Mouse (Mus musculus): ENCODE data around the gene Scg3. TPM values are rescaled to one million over a fixed set of nuclear protein-coding genes. Genes with fewer than 3 reads are reported as not detected.

Gene Scg3
- polyA plus RNA-seq, 1 experiment from 2014 or later = 9.7 TPM

GRCm38 (mm10) chr9:75599191-75599841, 84.5 kb downstream of the Scg3 start:
- 38% methylated on average over 5 of the region's 5 CpGs for WGBS
- Histone ChIP-seq H3K4me1 (0 out of 2 replicates have a peak, but pooled peaks cover 5% of the 10 kb centered on the region), H3K4me2 (no peak overlapping the region), H3K9ac (no peak overlapping the region), H3K9me3 (no peaks in the 10 kb centered on the region), H3K27ac (no peak overlapping the region), H3K4me3 (replicated peaks) (no peak overlapping the region), H3K36me3 (no peaks in the 10 kb centered on the region), H3K27me3 (replicated peaks) (no peaks in the 10 kb centered on the region)
- peak; percentile 54; the same call in 1 of the 2 replicates for ATAC-seq (ENCODE audit: insufficient read depth, low FRiP score, low read depth)

DNA sequence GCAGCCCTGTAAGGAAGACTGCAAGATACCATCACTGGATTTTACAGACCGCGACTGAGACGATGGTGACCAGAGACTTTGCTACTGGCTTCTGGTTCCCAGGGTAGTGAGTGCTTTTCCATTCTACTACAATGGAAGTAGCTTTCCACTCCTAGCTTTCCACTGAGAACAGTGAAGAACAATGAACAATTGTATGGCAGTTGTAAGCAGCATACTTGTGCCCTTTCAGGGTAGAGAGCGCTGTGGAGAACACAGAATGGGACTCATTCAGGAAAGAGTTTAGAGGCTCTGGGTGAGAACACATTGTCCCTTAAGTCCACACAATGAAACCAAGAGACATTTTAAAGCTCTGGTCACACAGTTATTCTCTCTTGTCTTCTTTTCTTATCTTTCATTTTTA, 86.3 kb downstream of the Scg3 start:
- no peak for ATAC-seq (ENCODE audit: insufficient read depth, low FRiP score, low read depth)
- no peaks in the 10 kb centered on the region for H3K9me3 ChIP-seq
- H3K4me1 ChIP-seq = 0 out of 2 replicates have a peak, but pooled peaks cover 5% of the 10 kb centered on the region
- H3K27ac ChIP-seq = no peak overlapping the region
- H3K36me3 ChIP-seq = no peaks in the 10 kb centered on the region
- H3K4me3 ChIP-seq (replicated peaks) = no peak overlapping the region
- H3K4me2 ChIP-seq = no peak overlapping the region
- 89% methylated on average over 4 of the region's 4 CpGs for WGBS
- H3K27me3 ChIP-seq (replicated peaks) = no peaks in the 10 kb centered on the region
- H3K9ac ChIP-seq = no peak overlapping the region

GRCm38 (mm10) chr9:75597036-75597435, 86.8 kb downstream of the Scg3 start:
- WGBS = 89% methylated on average over 13 of the region's 13 CpGs
- H3K36me3 ChIP-seq = no peaks in the 10 kb centered on the region
- H3K9me3 ChIP-seq = no peaks in the 10 kb centered on the region
- no peak overlapping the region for H3K4me2 ChIP-seq
- no peak overlapping the region for H3K4me3 ChIP-seq (replicated peaks)
- no peak for ATAC-seq (ENCODE audit: insufficient read depth, low FRiP score, low read depth)
- H3K27ac ChIP-seq = no peak overlapping the region
- H3K9ac ChIP-seq = no peak overlapping the region
- H3K27me3 ChIP-seq (replicated peaks) = no peaks in the 10 kb centered on the region
- H3K4me1 ChIP-seq = 0 out of 2 replicates have a peak, but pooled peaks cover 5% of the 10 kb centered on the region

- Histone ChIP-seq H3K9me3 (no peaks in the 10 kb centered on the region), H3K9ac (no peak overlapping the region), H3K4me3 (replicated peaks) (no peak overlapping the region), H3K4me1 (no peaks in the 10 kb centered on the region), H3K36me3 (no peaks in the 10 kb centered on the region), H3K27me3 (replicated peaks) (no peaks in the 10 kb centered on the region), H3K4me2 (no peak overlapping the region), H3K27ac (no peak overlapping the region)
- WGBS = 82% methylated on average over 5 of the region's 5 CpGs
- ATAC-seq (ENCODE audit: insufficient read depth, low FRiP score, low read depth) = no peak
These were observed 90.4 kb downstream of the Scg3 start for GRCm38 (mm10) chr9:75593481-75593880.

Other genes starting within 250 kb of the Scg3 start
- gene Leo1, start 242.5 kb downstream of the Scg3 start, polyA plus RNA-seq (2015; fragmentation: Nextera tagmentation; extraction: Ambion mirVana) = 38.8 and 39.3 TPM in 2 replicates
- gene Tmod3, start 124.4 kb downstream of the Scg3 start, polyA plus RNA-seq (2015; fragmentation: Nextera tagmentation; extraction: Ambion mirVana) = 138 and 153 TPM in 2 replicates
- gene Tmod2, start 72.7 kb downstream of the Scg3 start, polyA plus RNA-seq (2015; fragmentation: Nextera tagmentation; extraction: Ambion mirVana) = 18.1 and 19.9 TPM in 2 replicates
- 28.3 and 29.1 TPM in 2 replicates for gene Lysmd2, start 58.3 kb downstream of the Scg3 start, polyA plus RNA-seq (2015; fragmentation: Nextera tagmentation; extraction: Ambion mirVana)
- gene Bmp5, start 91.3 kb upstream of the Scg3 start, polyA plus RNA-seq (2015; fragmentation: Nextera tagmentation; extraction: Ambion mirVana) = 5.7 and 5.9 TPM in 2 replicates

All from stomach, embryonic 15.5 days (tissue).